Mouse (Mus musculus): ENCODE data around the gene Slc6a4.
"Not testable (repeated sequence)": the region's sequence is repeated elsewhere in the genome, so short reads cannot be mapped to it uniquely, and the experiment has no call there.

Slc6a4 gene

DNA sequence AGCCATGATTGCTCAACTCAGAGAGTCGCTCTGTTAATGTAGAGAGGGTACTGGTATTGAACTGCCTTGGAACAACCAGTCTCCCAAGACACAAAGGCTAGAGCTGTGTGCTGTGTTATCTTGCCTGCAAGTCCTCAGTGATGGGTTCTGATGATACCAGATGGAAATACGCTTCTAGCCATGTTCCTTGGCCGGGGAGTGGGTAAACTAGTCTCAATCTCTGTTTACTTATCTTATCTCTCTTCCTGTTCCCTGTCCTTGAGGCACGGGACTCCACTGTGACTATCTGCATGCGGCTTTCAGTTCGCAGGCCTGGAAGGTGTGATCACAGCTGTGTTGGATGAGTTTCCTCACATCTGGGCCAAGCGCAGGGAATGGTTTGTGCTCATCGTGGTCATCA lies 21.1 kb downstream of the Slc6a4 start:
- DNase-seq, result no peak

DNA sequence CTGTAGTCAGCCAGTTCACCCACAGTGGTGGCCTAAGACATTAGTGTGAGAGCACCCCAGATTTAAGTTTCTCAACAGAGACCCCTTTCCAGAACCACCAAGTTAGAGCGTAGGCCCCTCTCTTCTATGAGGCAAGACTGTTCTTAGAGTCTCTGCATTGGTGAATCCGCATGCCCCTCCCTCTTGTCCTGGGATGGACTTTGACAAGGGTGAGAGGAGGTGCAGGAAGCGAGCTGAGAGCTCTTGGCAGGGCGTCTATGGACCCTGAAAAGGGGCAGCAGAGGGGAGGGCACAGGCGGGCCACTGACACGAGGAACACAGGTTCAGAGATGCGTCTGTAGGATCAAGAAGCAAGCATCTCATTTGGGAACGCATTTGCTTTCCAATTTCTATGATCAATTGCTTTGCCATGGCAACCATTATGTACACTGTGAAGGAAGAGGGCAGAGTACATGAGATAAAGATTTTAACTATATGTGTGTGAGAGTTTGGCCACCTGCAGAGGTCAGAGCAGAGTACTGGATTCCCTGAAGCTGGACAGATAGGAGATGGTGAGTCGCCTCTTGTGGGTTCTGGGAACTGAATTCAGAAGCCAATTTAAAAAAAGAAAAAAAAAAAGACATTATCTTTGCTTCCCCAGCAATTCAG lies 23.5 kb downstream of the Slc6a4 start:
- no peak for DNase-seq

DNA sequence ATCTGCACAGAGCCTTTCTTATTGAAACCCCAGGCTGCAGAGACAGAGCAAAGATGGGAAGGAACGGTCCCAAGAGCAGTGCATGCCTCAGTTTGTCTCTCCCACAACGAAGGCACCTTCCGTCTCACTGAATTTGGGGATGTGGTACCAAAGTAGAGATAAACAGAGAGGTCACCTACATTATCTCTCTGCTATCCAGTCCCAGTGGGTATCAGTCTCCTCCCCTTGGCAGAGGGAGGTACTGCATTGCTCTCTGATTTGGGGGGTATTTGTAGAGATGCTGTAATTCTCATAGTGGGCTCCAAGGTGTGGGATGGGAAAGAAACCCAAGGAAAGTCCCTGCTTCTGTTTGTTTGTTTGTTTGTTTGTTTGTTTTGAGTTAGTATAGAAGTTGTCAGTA lies 28.2 kb downstream of the Slc6a4 start:
- no peak for DNase-seq

DNA sequence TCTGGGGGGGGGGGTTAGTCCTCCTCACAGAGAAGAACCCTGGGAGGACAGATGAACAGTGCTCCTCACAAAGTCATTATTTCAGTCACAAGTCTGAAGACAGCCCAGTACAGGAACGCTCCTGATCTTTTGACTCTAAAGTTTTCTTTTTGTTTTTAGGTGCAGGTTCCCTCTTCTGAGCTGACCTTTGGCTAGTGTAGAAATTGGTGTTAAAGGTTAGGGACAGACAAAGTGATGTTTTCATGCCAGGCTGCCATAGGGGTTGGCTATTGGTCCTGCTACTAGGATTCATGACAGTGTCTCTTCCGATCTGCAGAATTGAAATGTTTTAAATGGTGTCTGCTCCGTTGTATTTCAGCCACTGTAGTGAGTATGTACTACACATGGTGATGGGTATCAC lies 29.8 kb downstream of the Slc6a4 start:
- DNase-seq, result no peak

DNA sequence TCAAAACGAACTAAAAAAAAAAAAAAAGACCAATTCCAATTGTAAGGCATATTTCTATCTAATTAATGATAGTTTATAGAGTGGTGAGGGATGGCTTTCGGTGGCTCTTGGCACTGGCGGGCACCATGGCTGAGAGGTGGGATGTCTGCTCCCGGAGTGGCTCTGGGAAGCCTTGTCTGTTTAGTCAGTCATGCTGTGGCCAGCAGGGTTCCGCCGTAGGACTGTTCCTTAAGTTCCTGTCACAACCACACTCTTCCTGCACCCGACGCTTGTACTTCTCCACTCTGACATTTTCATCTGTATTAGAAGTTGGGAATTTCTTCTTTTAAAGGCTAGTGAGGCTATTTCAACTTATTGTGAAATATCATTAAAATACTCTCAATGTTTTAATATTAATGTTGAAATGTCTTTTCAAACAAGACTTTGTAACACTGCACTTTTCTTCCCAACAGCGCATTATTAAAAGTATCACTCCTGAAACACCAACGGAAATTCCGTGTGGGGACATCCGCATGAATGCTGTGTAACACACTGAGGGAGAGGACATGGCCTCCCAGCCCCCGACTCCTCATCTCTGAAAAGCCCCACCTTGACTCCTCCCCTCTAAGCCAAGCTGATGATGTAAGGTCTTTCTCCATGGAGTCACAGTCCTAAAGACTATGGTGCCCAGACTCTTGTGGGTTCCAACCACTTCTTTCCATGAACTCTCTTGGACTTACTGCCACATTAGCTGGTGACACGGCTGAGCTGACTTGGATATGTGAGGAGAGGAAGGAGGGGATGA lies 32.9 kb downstream of the Slc6a4 start:
- no peak for DNase-seq

DNA sequence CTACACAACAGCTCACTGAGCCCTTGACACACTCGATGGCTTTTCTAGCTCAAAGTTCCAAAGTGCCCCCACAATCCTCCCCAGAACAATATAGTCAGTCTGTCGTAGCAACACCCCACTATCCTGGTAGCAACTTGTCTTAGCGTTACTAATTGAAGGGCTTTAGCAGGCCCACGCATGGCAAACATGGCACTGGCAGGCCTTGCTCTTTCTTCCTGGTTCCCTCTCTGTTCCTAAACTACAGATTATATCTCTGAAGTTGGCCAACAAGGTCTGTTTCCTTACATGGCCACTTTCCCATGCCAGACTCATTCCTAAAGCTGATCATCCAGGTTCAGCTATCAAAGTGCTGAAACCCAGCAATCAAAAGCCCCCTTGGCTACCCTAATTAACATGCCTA lies 43.5 kb downstream of the Slc6a4 start:
- DNase-seq, result no peak

DNA sequence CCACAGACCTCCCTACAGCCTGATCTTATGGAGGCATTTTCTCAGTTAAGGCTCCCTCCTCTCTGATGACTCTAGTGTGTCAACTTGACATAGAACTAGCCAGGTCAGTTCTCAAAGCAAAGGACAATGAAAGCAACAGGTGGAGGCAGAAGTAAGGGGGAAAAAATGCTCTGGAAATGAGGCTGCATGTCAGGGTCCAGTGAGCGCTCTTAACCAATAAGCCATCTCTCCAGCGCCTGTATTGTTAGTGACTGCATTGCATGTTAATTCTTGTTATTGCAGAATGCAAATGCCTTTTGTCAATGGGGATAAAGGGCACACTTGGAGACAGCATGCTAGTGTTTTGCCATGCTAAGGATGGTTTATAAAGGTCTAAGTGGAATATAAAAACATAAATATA lies 44.4 kb downstream of the Slc6a4 start:
- no peak for DNase-seq

DNA sequence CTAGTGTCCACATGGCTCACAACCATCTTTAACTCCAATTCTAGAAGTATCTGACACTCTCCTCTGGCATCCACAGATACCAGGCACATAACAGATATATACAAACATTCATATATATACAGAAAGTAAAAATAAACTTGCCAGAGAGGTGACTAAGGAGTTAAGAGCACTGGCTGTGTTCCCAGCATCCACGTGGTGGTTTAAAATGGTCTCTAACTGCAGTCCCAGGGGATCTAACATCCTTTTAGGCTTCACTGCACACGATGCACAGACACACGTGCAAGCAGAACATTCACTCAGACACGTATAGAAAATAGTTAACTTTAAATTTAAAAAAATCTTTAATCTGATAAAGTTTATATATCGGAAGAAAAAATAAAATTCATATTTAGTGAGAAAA lies 63.5 kb downstream of the Slc6a4 start:
- DNase-seq, result peak; percentile 16 to 22

- DNase-seq, result no peak
These were observed 65.0 kb downstream of the Slc6a4 start for GRCm38 (mm10) chr11:77063406-77063805.

- no peak for DNase-seq
These were observed 70.4 kb downstream of the Slc6a4 start for GRCm38 (mm10) chr11:77068825-77069224.

GRCm38 (mm10) chr11:77070721-77071120 lies 72.3 kb downstream of the Slc6a4 start:
- peak; percentile 56 to 57 for DNase-seq

DNA sequence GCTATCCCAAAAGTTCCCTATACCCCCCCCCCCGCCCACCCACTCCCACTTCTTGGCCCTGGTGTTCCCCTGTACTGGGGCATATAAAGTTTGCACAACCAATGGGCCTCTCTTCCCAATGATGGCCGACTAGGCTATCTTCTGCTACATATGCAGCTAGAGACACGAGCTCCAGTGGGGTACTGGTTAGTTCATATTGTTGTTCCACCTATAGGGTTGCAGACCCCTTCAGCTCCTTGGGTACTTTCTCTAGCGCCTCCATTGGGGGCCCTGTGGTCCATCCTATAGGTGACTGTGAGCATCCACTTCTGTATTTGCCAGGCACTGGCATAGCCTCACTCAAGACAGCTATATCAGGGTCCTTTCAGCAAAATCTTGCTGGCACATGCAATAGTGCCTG lies 78.9 kb downstream of the Slc6a4 start:
- DNase-seq, result not testable (repeated sequence)

GRCm38 (mm10) chr11:77077792-77078191 lies 79.4 kb downstream of the Slc6a4 start:
- peak; percentile 24 to 58 for DNase-seq

DNA sequence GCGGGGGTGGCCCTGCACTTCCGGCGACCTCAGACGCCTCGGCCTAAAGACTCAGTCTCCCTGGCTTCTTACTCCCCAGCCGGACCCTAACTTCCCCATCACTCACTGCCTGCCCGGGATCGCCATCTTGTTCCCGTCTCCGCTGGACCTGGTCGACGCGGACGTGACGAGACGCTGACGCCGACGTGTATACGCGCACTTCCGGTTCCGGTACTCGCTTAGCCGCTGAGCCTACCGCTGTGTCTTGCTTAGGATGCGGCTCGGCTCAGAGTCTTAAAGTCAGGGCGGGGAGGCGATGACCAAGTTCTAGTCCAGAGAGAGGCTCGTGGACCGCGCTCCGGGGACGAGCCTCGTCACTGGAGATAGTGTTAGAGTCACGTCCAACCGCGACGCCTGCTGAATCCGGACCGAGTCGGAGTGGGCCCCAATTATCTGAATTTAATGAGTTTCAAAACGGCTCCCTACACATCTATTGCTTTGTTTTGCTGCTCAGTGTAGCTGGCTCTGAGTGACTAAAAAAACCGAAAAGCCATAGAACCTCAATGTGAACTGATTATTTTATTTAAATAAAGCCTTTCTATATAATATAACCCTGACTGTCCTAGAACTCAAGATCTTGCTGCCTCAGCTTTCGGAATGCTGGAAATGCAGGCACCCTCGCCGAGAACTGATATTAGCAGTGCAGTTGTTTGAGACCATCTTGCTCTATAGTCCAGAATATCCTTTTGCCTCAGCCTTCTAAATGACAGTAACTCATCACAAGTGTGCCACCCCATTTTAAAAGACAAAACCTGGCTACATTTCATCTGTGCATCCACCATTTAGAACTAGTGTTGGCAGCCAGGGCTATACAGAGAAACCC lies 80.1 kb downstream of the Slc6a4 start, which contains the start of gene Nsrp1:
Nsrp1 (minus strand) TSS at position 163 of the 862 bp plus-strand sequence.
- DNase-seq, result peak; percentile 95 to 96

GRCm38 (mm10) chr11:77079361-77079760 lies 81.0 kb downstream of the Slc6a4 start:
- no peak for DNase-seq
